Mouse (Mus musculus): Measurements from ENCODE around the gene Aknad1. TPM values are rescaled to one million over a fixed set of nuclear protein-coding genes. Genes with fewer than 3 reads are reported as not detected.
A peak's percentile ranks its signal among the peaks of the same experiment; 100 is the strongest.

Gene Aknad1
- polyA plus RNA-seq, 1 experiment, result 16.9 TPM

DNA sequence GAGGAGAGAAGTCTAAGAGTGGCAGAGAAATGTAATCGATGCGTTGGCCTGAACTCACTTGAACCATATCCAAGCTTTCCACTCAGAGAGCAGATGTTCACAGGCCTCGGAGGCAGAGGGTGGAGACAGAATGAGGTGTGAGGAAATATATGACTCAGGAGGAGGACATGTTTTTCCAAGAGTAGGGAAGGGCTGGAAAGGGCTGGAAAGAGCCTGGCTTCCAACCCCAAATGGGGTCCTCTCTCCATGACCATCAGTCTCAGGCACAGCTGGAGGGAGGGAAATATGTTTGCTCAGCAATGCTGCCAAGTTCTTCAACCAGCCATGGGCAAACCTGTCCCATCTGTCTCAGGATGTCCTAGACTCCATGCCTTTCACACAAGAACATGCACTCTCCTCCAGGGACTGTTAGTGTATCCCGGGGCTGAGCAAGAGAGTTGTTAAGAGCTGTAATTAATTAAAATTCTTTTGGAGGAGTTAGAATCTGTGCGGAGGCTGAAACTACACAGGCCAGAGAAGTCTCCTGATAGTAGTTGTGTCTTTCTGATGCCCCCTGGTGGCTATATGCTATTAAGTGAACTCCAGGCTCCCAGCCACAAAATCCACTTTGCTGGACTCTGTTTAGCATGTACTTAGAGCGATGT lies 31.4 kb downstream of the Aknad1 start:
- Histone ChIP-seq H3K4me1 (ENCODE audit: control insufficient read depth, insufficient read depth, low read length) (peaks cover 6% of the 10 kb centered on the region; the same call in 1 of the 2 replicates), H3K27ac (ENCODE audit: control insufficient read depth, insufficient read depth, low read depth, low read length) (no peak overlapping the region), H3K27me3 (ENCODE audit: control insufficient read depth, insufficient read depth, low read length) (no peaks in the 10 kb centered on the region), H3K36me3 (ENCODE audit: control insufficient read depth, insufficient read depth, low read length) (no peaks in the 10 kb centered on the region), H3K4me3 (ENCODE audit: control insufficient read depth, low read depth, low read length) (no peak overlapping the region)
- TF ChIP-seq CTCF (IDR thresholded peaks at IDR 0.05; ENCODE audit: control insufficient read depth, insufficient read depth, insufficient replicate concordance, low read depth, low read length) (no peak), POLR2A (IDR thresholded peaks at IDR 0.05; ENCODE audit: control insufficient read depth, low read depth, low read length) (no peak)

DNA sequence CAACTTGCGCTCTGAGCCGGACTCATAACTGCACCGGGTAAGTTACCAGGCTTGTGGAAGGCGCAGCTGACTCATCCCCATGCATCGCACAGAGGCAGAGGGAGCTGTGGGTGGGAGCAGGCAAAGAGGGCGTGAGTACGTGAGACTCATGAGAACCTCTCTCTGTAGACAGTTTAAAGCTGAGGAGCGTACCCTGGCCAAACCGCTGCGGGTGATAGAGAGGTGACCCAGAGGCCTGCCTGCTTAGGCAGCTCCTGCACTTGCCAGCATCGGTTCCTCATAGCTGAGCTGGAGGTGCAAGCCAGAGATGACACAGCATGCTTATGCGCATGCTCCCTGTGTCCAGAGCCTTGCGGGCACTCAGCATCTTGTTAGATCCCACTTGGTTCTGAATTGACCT lies 32.8 kb downstream of the Aknad1 start:
- peak overlapping the region; percentile 48 for H3K4me3 ChIP-seq (ENCODE audit: control insufficient read depth, low read depth, low read length)
- peaks cover 6% of the 10 kb centered on the region; the same call in 1 of the 2 replicates for H3K4me1 ChIP-seq (ENCODE audit: control insufficient read depth, insufficient read depth, low read length)
- H3K36me3 ChIP-seq (ENCODE audit: control insufficient read depth, insufficient read depth, low read length), result no peaks in the 10 kb centered on the region
- H3K27me3 ChIP-seq (ENCODE audit: control insufficient read depth, insufficient read depth, low read length), result no peaks in the 10 kb centered on the region
- TF ChIP-seq POLR2A (IDR thresholded peaks at IDR 0.05; ENCODE audit: control insufficient read depth, low read depth, low read length) (no peak), CTCF (IDR thresholded peaks at IDR 0.05; ENCODE audit: control insufficient read depth, insufficient read depth, insufficient replicate concordance, low read depth, low read length) (no peak)
- H3K27ac ChIP-seq (ENCODE audit: control insufficient read depth, insufficient read depth, low read depth, low read length), result no peak overlapping the region

DNA sequence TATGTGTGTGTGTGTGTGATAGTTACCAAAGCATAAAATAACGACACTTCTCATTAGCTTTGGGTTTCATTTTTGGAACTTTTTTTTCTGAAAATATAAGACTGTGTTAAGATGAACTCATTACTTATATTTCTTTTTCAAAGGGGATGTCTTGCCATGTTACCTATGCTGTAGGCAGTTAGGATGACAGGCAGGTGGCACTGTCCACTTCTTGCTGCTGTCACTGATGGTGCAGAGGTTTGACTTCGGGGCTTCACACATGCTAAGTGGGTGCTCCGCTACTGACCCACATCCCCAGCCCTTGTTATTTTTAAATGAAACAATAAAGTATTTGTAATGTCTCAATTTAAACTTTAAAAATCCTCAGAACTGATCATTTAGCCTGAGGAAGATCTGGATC lies 33.4 kb downstream of the Aknad1 start:
- Histone ChIP-seq H3K27me3 (ENCODE audit: control insufficient read depth, insufficient read depth, low read length) (no peaks in the 10 kb centered on the region), H3K36me3 (ENCODE audit: control insufficient read depth, insufficient read depth, low read length) (no peaks in the 10 kb centered on the region), H3K4me1 (ENCODE audit: control insufficient read depth, insufficient read depth, low read length) (peaks cover 6% of the 10 kb centered on the region; the same call in 1 of the 2 replicates), H3K27ac (ENCODE audit: control insufficient read depth, insufficient read depth, low read depth, low read length) (no peak overlapping the region), H3K4me3 (ENCODE audit: control insufficient read depth, low read depth, low read length) (no peak overlapping the region)
- no peak for TF ChIP-seq CTCF (IDR thresholded peaks at IDR 0.05; ENCODE audit: control insufficient read depth, insufficient read depth, insufficient replicate concordance, low read depth, low read length)
- no peak for TF ChIP-seq POLR2A (IDR thresholded peaks at IDR 0.05; ENCODE audit: control insufficient read depth, low read depth, low read length)

DNA sequence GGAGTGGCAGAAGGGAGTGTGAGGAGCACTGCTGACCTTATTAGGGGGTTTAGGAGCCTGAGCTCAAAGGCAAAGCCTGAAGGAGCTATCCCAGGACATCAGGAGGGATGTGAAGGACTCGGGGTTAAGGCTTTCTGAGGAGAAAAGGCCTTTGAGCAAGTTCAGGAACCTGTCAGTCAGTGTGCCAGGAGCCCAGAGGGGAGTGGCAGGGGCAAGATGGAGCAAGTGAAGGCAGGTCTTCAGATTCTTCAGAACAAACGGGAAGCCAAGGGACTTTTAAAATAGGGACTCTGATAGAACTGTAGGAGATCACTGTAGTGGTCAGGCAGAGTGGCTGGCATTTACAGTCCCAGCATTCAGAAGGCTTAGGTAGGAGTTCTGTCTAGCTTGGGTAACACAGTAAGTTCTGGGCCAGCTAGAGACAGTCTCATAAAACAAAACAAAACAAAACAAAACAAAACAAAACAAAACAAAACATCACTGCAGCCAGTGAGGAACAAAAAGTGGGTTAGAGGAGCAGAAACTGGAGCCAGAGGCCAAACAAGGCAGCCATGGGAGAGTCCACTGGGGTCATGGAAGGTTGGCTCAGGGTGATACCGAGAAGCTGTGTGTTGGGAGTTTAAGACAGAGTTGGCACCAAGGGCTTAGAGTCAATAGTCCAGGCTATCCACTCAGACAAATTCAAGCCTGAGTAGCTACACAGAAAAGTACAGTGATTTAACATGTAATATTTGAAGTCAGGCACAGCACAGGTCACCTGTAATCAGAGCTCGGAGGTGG lies 39.5 kb downstream of the Aknad1 start:
- TF ChIP-seq CTCF (IDR thresholded peaks at IDR 0.05; ENCODE audit: control insufficient read depth, insufficient read depth, insufficient replicate concordance, low read depth, low read length) (no peak), POLR2A (IDR thresholded peaks at IDR 0.05; ENCODE audit: control insufficient read depth, low read depth, low read length) (no peak)
- Histone ChIP-seq H3K4me3 (ENCODE audit: control insufficient read depth, low read depth, low read length) (no peak overlapping the region), H3K4me1 (ENCODE audit: control insufficient read depth, insufficient read depth, low read length) (peaks cover 2% of the 10 kb centered on the region; the same call in 1 of the 2 replicates), H3K27me3 (ENCODE audit: control insufficient read depth, insufficient read depth, low read length) (no peaks in the 10 kb centered on the region), H3K36me3 (ENCODE audit: control insufficient read depth, insufficient read depth, low read length) (no peaks in the 10 kb centered on the region), H3K27ac (ENCODE audit: control insufficient read depth, insufficient read depth, low read depth, low read length) (no peak overlapping the region)

DNA sequence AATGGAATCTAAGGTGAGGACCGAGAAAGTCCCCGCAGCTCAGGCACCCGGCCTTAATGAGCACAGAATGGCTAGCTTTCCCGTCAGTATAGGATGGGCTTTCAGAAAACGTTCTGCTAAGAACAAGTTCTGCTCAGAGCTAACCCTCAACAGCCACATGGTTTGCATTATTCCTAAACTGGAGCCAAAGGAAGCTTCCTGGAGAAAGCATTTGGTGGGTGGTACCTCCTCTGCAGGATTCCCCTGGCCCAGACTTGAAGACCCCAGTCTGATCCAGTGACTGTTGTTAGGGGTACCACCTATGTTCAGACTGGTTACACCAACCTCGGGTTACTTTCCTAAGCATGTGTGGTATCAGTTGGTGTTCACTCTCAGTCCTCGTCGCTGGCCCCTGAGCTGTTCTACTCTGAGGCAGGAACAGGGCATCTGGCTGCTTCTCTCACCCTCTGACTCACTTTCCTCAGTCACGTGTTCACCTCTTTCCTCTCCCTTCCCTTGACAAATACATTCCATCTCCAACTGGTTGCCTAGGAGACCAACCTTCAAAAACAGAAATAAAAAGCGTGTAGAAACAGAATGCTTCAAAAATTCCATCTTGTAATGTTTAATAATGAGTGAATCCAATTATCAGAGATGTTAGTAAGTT lies 41.9 kb downstream of the Aknad1 start:
- H3K4me1 ChIP-seq (ENCODE audit: control insufficient read depth, insufficient read depth, low read length), result peaks cover 2% of the 10 kb centered on the region; the same call in 1 of the 2 replicates
- H3K27me3 ChIP-seq (ENCODE audit: control insufficient read depth, insufficient read depth, low read length), result no peaks in the 10 kb centered on the region
- no peaks in the 10 kb centered on the region for H3K36me3 ChIP-seq (ENCODE audit: control insufficient read depth, insufficient read depth, low read length)
- H3K27ac ChIP-seq (ENCODE audit: control insufficient read depth, insufficient read depth, low read depth, low read length), result no peak overlapping the region
- peak overlapping the region; percentile 2 for H3K4me3 ChIP-seq (ENCODE audit: control insufficient read depth, low read depth, low read length)
- TF ChIP-seq CTCF (IDR thresholded peaks at IDR 0.05; ENCODE audit: control insufficient read depth, insufficient read depth, insufficient replicate concordance, low read depth, low read length) (no peak), POLR2A (IDR thresholded peaks at IDR 0.05; ENCODE audit: control insufficient read depth, low read depth, low read length) (no peak)

DNA sequence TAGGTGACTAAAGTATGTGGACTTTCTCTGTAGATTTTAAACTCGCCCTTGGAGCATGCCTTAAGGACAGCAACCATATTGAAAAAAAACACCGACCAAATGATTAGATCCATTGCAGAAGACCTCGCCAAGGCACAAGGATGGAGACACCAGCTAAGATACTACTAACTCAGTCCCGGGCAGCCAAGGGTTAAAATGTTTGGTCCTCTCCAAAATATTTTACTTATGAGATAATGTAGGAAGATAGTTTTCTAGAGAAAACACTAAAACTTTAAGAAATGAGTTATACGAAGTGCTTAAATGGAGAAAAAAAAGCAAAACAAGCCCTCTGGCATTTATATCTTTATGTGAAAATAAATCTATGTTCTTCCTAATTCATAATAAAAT lies 42.4 kb downstream of the Aknad1 start:
- H3K27me3 ChIP-seq (ENCODE audit: control insufficient read depth, insufficient read depth, low read length), result no peaks in the 10 kb centered on the region
- peaks cover 2% of the 10 kb centered on the region; the same call in 1 of the 2 replicates for H3K4me1 ChIP-seq (ENCODE audit: control insufficient read depth, insufficient read depth, low read length)
- no peaks in the 10 kb centered on the region for H3K36me3 ChIP-seq (ENCODE audit: control insufficient read depth, insufficient read depth, low read length)
- no peak overlapping the region for H3K4me3 ChIP-seq (ENCODE audit: control insufficient read depth, low read depth, low read length)
- H3K27ac ChIP-seq (ENCODE audit: control insufficient read depth, insufficient read depth, low read depth, low read length), result no peak overlapping the region
- no peak for TF ChIP-seq CTCF (IDR thresholded peaks at IDR 0.05; ENCODE audit: control insufficient read depth, insufficient read depth, insufficient replicate concordance, low read depth, low read length)
- TF ChIP-seq POLR2A (IDR thresholded peaks at IDR 0.05; ENCODE audit: control insufficient read depth, low read depth, low read length), result no peak

DNA sequence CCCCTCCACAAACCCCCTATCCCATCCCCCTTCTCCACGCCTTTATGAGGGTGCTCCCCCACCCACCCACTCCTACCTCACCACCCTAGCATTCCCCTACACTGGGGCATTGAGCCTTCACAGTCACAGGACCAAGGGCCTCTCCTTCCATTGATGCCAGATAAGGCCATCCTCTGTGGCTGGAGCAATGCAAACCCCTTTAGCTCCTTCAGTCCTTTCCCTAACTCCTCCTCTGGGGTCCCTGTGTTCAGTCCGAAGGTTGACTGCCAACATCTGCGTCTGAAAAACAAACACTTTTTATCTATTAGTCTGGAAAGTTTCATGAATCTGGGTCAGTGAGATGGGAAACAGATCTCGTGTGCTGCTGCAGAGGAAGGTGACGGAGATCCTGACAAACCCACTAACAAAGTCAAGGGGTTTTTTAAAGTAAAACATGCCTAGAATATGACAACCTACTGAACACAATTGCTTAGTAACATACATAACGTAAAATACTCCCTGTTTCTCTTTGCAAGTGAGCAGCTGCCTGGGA lies 43.0 kb downstream of the Aknad1 start:
- H3K36me3 ChIP-seq (ENCODE audit: control insufficient read depth, insufficient read depth, low read length), result no peaks in the 10 kb centered on the region
- TF ChIP-seq CTCF (IDR thresholded peaks at IDR 0.05; ENCODE audit: control insufficient read depth, insufficient read depth, insufficient replicate concordance, low read depth, low read length), result no peak
- H3K27me3 ChIP-seq (ENCODE audit: control insufficient read depth, insufficient read depth, low read length), result no peaks in the 10 kb centered on the region
- no peak overlapping the region for H3K4me3 ChIP-seq (ENCODE audit: control insufficient read depth, low read depth, low read length)
- H3K27ac ChIP-seq (ENCODE audit: control insufficient read depth, insufficient read depth, low read depth, low read length), result no peak overlapping the region
- H3K4me1 ChIP-seq (ENCODE audit: control insufficient read depth, insufficient read depth, low read length), result peaks cover 2% of the 10 kb centered on the region; the same call in 1 of the 2 replicates
